Mouse (Mus musculus): ENCODE results near the gene Gm10428. TPM values are rescaled to one million over a fixed set of nuclear protein-coding genes. Genes with fewer than 3 reads are reported as not detected.

Gm10428 gene
- polyA plus RNA-seq, 1 experiment = not detected

DNA sequence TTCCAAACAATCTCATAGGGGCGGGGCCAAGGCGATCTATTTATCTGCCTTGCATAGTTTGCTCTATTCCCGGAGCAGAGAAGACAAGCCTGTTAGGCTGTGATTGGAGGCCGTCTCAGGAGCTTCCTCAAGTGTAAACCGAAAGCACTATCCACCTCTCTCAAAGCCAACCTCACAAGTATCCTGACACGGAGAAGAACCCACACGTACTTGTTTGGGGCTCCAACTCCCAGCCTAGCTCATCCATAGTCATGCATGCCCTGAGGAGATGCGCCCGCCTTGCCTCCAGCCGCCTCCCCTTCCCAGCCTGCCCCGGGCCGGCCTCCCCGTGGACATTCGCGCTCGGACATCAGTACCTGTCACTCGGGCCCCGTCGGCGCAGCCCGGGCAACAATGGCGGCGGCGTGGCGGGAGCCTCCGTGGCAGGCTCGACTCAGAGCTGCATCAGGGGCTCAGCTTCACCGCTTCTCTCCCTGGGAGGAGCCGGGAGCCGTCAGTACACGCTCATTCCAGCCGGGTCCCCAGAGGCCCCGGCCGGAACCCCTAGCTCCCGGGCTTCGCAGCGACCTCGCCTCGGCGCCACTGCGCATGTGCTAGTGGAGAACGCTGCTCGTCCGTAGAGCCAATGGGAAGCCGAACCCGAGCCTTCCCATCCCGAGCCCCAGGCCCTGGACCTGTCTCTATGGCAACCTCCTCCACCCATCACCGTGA lies 21.4 kb upstream of the Gm10428 start, which contains the start of gene Zfp287:
Gene Zfp287, minus strand, starts transcription at position 595 of the 711 bp plus-strand sequence.
- Histone ChIP-seq H3K4me3 (peak within 1 kb of the TSS; percentile 28), H3ac (ENCODE audit: control insufficient read depth, insufficient read length) (peak within 1 kb of the TSS; percentile 5), H3K4me2 (ENCODE audit: low read depth) (peak within 1 kb of the TSS; percentile 73), H3K36me3 (ENCODE audit: control insufficient read depth, insufficient read depth) (no peaks in the 10 kb centered on the region), H3K79me2 (ENCODE audit: control insufficient read depth, insufficient read depth) (no peaks in the 10 kb centered on the region), H3K27me3 (ENCODE audit: control insufficient read depth, insufficient read depth, insufficient read length) (no peaks in the 10 kb centered on the region)
- TF ChIP-seq REST (IDR thresholded peaks at IDR 0.05; ENCODE audit: insufficient read depth, insufficient read length) (no peak), POLR2A (IDR thresholded peaks at IDR 0.05; ENCODE audit: insufficient read length, low read depth) (peak; percentile 43), MYOG (IDR thresholded peaks at IDR 0.05; ENCODE audit: control insufficient read depth in 1 of 3, insufficient read depth in 1 of 3, insufficient read length in 2 of 3, low read depth in 2 of 3) (no peak), CEBPB (IDR thresholded peaks at IDR 0.05; ENCODE audit: insufficient read depth, poor library complexity, severe bottlenecking) (no peak), MYOD1 (IDR thresholded peaks at IDR 0.05; ENCODE audit: control insufficient read depth in 1 of 3, insufficient read length in 2 of 3, low read depth in 2 of 3) (peak in 1 of 3 experiments; percentile 23), TCF3 (IDR thresholded peaks at IDR 0.05; ENCODE audit: insufficient read length, low read depth) (no peak)

- no peaks in the 10 kb centered on the region for H3K36me3 ChIP-seq (ENCODE audit: control insufficient read depth, insufficient read depth)
- H3K4me3 ChIP-seq = peak overlapping the region; percentile 28
- H3K27me3 ChIP-seq (ENCODE audit: control insufficient read depth, insufficient read depth, insufficient read length) = no peaks in the 10 kb centered on the region
- TF ChIP-seq SRF (IDR thresholded peaks at IDR 0.05; ENCODE audit: control insufficient read depth, insufficient read length, low read depth) = no peak
- no peak for TF ChIP-seq REST (IDR thresholded peaks at IDR 0.05; ENCODE audit: insufficient read depth, insufficient read length)
- H3K79me2 ChIP-seq (ENCODE audit: control insufficient read depth, insufficient read depth) = no peaks in the 10 kb centered on the region
- peak overlapping the region; percentile 5 for H3ac ChIP-seq (ENCODE audit: control insufficient read depth, insufficient read length)
- peak overlapping the region; percentile 20 for H3K4me2 ChIP-seq (ENCODE audit: low read depth)
Measured at GRCm38 (mm10) chr11:62732022-62732387, 20.9 kb upstream of the Gm10428 start.

GRCm38 (mm10) chr11:62732665-62733064 lies 20.2 kb upstream of the Gm10428 start:
- H3ac ChIP-seq (ENCODE audit: control insufficient read depth, insufficient read length) = no peak overlapping the region
- TF ChIP-seq TCF3 (IDR thresholded peaks at IDR 0.05; ENCODE audit: insufficient read length, low read depth) = no peak
- TF ChIP-seq USF1 (IDR thresholded peaks at IDR 0.05; ENCODE audit: low read depth) = peak; percentile 77
- no peak for TF ChIP-seq SRF (IDR thresholded peaks at IDR 0.05; ENCODE audit: control insufficient read depth, insufficient read length, low read depth)
- no peak for TF ChIP-seq POLR2A (IDR thresholded peaks at IDR 0.05; ENCODE audit: insufficient read length, low read depth)
- H3K4me2 ChIP-seq (ENCODE audit: low read depth) = no peak overlapping the region
- H3K4me3 ChIP-seq = no peak overlapping the region
- no peaks in the 10 kb centered on the region for H3K27me3 ChIP-seq (ENCODE audit: control insufficient read depth, insufficient read depth, insufficient read length)
- H3K79me2 ChIP-seq (ENCODE audit: control insufficient read depth, insufficient read depth) = no peaks in the 10 kb centered on the region
- no peaks in the 10 kb centered on the region for H3K36me3 ChIP-seq (ENCODE audit: control insufficient read depth, insufficient read depth)

DNA sequence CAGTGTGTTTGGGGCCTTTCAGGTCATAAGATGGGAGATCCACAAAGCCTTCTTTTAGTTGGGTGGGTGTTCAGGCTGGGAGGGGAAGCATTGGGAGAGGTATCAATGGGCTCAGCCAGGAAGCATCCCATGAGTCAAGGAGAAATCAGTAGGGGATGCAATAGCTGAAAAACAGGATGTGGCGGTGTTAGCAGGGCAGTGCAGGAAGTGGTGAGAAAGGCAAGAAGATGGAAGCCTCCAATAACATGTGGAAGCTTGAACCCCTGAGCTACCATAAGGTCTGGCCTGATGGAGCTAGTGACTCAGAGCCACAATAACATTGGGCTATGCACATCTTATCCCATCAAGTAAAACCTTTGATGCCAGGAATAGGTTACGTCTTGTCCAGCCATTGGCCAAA lies 11.7 kb upstream of the Gm10428 start:
- no peaks in the 10 kb centered on the region for H3K79me2 ChIP-seq (ENCODE audit: control insufficient read depth, insufficient read depth)
- no peak overlapping the region for H3ac ChIP-seq (ENCODE audit: control insufficient read depth, insufficient read length)
- H3K4me2 ChIP-seq (ENCODE audit: low read depth) = no peak overlapping the region
- no peaks in the 10 kb centered on the region for H3K36me3 ChIP-seq (ENCODE audit: control insufficient read depth, insufficient read depth)
- no peak overlapping the region for H3K4me3 ChIP-seq
- TF ChIP-seq TCF12 (IDR thresholded peaks at IDR 0.05; ENCODE audit: insufficient read depth, poor library complexity, severe bottlenecking) (no peak), POLR2A (IDR thresholded peaks at IDR 0.05; ENCODE audit: insufficient read length, low read depth) (no peak), TCF3 (IDR thresholded peaks at IDR 0.05; ENCODE audit: insufficient read length, low read depth) (no peak), MAX (IDR thresholded peaks at IDR 0.05; ENCODE audit: low read depth) (no peak), REST (IDR thresholded peaks at IDR 0.05; ENCODE audit: insufficient read depth, insufficient read length) (no peak), SRF (IDR thresholded peaks at IDR 0.05; ENCODE audit: control insufficient read depth, insufficient read length, low read depth) (no peak), MYOD1 (IDR thresholded peaks at IDR 0.05; ENCODE audit: control insufficient read depth in 1 of 3, insufficient read length in 2 of 3, low read depth in 2 of 3) (no peak), POLR2AphosphoS2 (IDR thresholded peaks at IDR 0.05; ENCODE audit: insufficient read length, low read depth) (no peak), CEBPB (IDR thresholded peaks at IDR 0.05; ENCODE audit: insufficient read depth, poor library complexity, severe bottlenecking) (no peak)
- H3K27me3 ChIP-seq (ENCODE audit: control insufficient read depth, insufficient read depth, insufficient read length) = no peaks in the 10 kb centered on the region

DNA sequence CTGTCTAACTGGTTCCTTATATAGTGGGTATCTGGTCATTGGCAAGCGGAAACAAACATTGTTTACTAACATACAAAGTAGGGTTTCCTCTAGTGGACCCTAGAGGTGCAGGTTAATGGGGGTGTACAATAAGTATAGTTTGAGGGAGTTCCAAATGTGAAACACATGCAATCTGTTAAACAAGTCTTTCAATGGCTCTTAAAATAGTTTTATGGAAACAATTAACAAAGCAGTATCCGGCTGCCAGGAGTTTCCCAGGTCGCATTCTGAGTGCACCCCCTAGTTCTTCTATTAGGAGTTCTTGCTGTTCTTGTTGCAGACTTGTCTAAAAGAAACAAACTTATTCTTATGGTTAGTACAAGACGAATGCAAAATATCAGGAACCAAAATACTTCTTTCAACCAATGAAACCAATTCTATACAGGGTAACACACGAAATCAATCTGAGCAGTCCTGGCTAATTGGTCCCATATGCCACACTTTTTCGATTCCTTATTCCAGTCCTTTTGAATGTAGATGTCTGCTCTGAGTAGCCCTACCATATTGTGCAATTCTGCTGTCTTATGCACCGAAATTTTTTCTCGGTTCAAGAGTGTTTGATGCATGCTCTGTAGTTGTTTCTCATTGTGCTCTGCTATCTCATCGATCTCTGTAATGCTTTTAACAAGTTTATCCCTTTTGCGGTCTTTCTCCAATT lies 10.5 kb upstream of the Gm10428 start:
- TF ChIP-seq MYOD1 (IDR thresholded peaks at IDR 0.05; ENCODE audit: control insufficient read depth in 1 of 3, insufficient read length in 2 of 3, low read depth in 2 of 3) = no peak
- no peak for TF ChIP-seq MAX (IDR thresholded peaks at IDR 0.05; ENCODE audit: low read depth)
- Histone ChIP-seq H3K27me3 (ENCODE audit: control insufficient read depth, insufficient read depth, insufficient read length) (no peaks in the 10 kb centered on the region), H3K79me2 (ENCODE audit: control insufficient read depth, insufficient read depth) (no peaks in the 10 kb centered on the region), H3ac (ENCODE audit: control insufficient read depth, insufficient read length) (no peak overlapping the region), H3K4me2 (ENCODE audit: low read depth) (no peak overlapping the region), H3K4me3 (no peak overlapping the region), H3K36me3 (ENCODE audit: control insufficient read depth, insufficient read depth) (no peaks in the 10 kb centered on the region)
